Mouse (Mus musculus): ENCODE measurements at regions not wholly inside any gene's neighbourhood (a gene's known extent, or its start where the extent isn't known, plus 50 kb on each side); places are given as distances from the start of the nearest gene placed in this dataset.
"Not testable (repeated sequence)": the region's sequence is repeated elsewhere in the genome, so short reads cannot be mapped to it uniquely, and the experiment has no call there.

DNA sequence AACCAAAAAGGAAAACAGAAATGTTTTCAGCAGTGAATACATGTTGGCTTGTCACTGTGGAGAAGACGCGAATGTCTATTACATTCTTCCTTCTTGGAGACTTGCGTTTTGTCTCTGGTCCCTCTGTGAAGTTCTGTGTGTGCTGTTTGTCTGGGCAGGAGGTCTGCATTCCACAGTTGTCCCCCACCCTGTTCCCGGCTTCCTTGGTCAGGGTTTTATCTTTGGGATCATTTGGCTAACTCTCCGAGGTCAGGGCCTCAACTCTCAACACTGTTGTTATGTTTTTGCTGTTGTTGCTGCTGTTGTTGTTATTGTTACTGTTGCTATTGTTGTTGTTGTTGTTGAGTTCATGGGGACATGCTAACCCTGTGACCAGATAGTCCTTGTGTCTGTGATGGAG is 121.2 kb upstream of the Mrps10 start:
- Histone ChIP-seq H3K9ac (ENCODE audit: low read length) (no peak overlapping the region), H3K4me2 (ENCODE audit: low read depth, low read length) (no peak overlapping the region), H3K36me3 (ENCODE audit: control insufficient read depth, insufficient read depth, low read length) (no peaks in the 10 kb centered on the region), H3K4me3 (replicated peaks; ENCODE audit: low read length) (no peak overlapping the region), H3K27me3 (ENCODE audit: control insufficient read depth, insufficient read depth, low read length) (no peaks in the 10 kb centered on the region), H3K27ac (ENCODE audit: low read length) (no peak overlapping the region), H3K9me3 (replicated peaks; ENCODE audit: control insufficient read depth, low read length) (no peaks in the 10 kb centered on the region), H3K4me1 (ENCODE audit: control insufficient read depth, insufficient read depth, low read length) (no peaks in the 10 kb centered on the region; the same call in 1 of the 2 replicates)
- no peak for ATAC-seq (ENCODE audit: insufficient read depth, low FRiP score)
- WGBS, result 73% methylated on average over 5 of the region's 5 CpGs

DNA sequence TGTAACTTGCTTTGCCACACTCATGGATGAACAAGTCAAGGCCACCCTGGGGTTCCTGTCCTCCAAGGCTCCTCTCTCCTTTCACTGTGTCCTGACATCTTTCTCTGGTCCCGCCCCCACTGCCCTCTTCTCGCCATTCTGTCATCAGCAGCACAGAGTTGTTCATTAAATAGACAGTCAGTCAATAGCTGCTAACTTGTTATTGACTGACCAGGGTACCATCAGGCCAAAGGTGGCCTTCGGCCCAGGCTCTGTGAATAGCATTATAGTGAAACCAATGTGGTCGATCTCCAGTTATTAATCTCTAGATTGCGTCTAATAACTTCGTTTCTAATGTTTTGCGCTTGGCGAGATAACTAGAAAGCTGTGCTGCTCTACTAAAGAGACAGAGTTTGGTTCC is 122.1 kb upstream of the Mrps10 start:
- no peaks in the 10 kb centered on the region for H3K9me3 ChIP-seq (replicated peaks; ENCODE audit: control insufficient read depth, low read length)
- H3K4me1 ChIP-seq (ENCODE audit: control insufficient read depth, insufficient read depth, low read length), result no peaks in the 10 kb centered on the region; the same call in 1 of the 2 replicates
- no peaks in the 10 kb centered on the region for H3K36me3 ChIP-seq (ENCODE audit: control insufficient read depth, insufficient read depth, low read length)
- no peak overlapping the region for H3K4me3 ChIP-seq (replicated peaks; ENCODE audit: low read length)
- H3K27me3 ChIP-seq (ENCODE audit: control insufficient read depth, insufficient read depth, low read length), result no peaks in the 10 kb centered on the region
- H3K27ac ChIP-seq (ENCODE audit: low read length), result no peak overlapping the region
- no peak overlapping the region for H3K9ac ChIP-seq (ENCODE audit: low read length)
- H3K4me2 ChIP-seq (ENCODE audit: low read depth, low read length), result no peak overlapping the region
- 86% methylated on average over 8 of the region's 8 CpGs for WGBS
- no peak for ATAC-seq (ENCODE audit: insufficient read depth, low FRiP score)

- no peaks in the 10 kb centered on the region for H3K27me3 ChIP-seq (ENCODE audit: control insufficient read depth, insufficient read depth, low read length)
- no peak overlapping the region for H3K9ac ChIP-seq (ENCODE audit: low read length)
- WGBS, result 90% methylated on average over 9 of the region's 9 CpGs
- no peak overlapping the region for H3K4me2 ChIP-seq (ENCODE audit: low read depth, low read length)
- no peak overlapping the region for H3K4me3 ChIP-seq (replicated peaks; ENCODE audit: low read length)
- H3K9me3 ChIP-seq (replicated peaks; ENCODE audit: control insufficient read depth, low read length), result no peaks in the 10 kb centered on the region
- no peaks in the 10 kb centered on the region; the same call in 1 of the 2 replicates for H3K4me1 ChIP-seq (ENCODE audit: control insufficient read depth, insufficient read depth, low read length)
- H3K27ac ChIP-seq (ENCODE audit: low read length), result no peak overlapping the region
- ATAC-seq (ENCODE audit: insufficient read depth, low FRiP score), result no peak
- H3K36me3 ChIP-seq (ENCODE audit: control insufficient read depth, insufficient read depth, low read length), result no peaks in the 10 kb centered on the region
These were observed 123.1 kb upstream of the Mrps10 start for GRCm38 (mm10) chr17:47245635-47246034.

GRCm38 (mm10) chr17:47239086-47239485 is 129.6 kb upstream of the Mrps10 start:
- Histone ChIP-seq H3K4me3 (replicated peaks; ENCODE audit: low read length) (no peak overlapping the region), H3K36me3 (ENCODE audit: control insufficient read depth, insufficient read depth, low read length) (peaks cover 10% of the 10 kb centered on the region), H3K27me3 (ENCODE audit: control insufficient read depth, insufficient read depth, low read length) (no peaks in the 10 kb centered on the region), H3K9me3 (replicated peaks; ENCODE audit: control insufficient read depth, low read length) (0 out of 2 replicates have a peak, but pooled peaks cover 3% of the 10 kb centered on the region), H3K9ac (ENCODE audit: low read length) (no peak overlapping the region), H3K27ac (ENCODE audit: low read length) (no peak overlapping the region), H3K4me2 (ENCODE audit: low read depth, low read length) (no peak overlapping the region), H3K4me1 (ENCODE audit: control insufficient read depth, insufficient read depth, low read length) (no peaks in the 10 kb centered on the region)
- ATAC-seq (ENCODE audit: insufficient read depth, low FRiP score), result no peak
- 80% methylated on average over 4 of the region's 4 CpGs for WGBS

GRCm38 (mm10) chr17:47237881-47238280 is 130.8 kb upstream of the Mrps10 start:
- not testable (repeated sequence) for H3K9me3 ChIP-seq (replicated peaks; ENCODE audit: control insufficient read depth, low read length); H3K9ac ChIP-seq (ENCODE audit: low read length); H3K27me3 ChIP-seq (ENCODE audit: control insufficient read depth, insufficient read depth, low read length); H3K4me2 ChIP-seq (ENCODE audit: low read depth, low read length); H3K27ac ChIP-seq (ENCODE audit: low read length); H3K4me3 ChIP-seq (replicated peaks; ENCODE audit: low read length); ATAC-seq (ENCODE audit: insufficient read depth, low FRiP score); H3K4me1 ChIP-seq (ENCODE audit: control insufficient read depth, insufficient read depth, low read length)
- 94% methylated on average over 3 of the region's 3 CpGs for WGBS
- H3K36me3 ChIP-seq (ENCODE audit: control insufficient read depth, insufficient read depth, low read length), result peaks cover 10% of the 10 kb centered on the region

- Histone ChIP-seq H3K27me3 (ENCODE audit: control insufficient read depth, insufficient read depth, low read length) (no peaks in the 10 kb centered on the region), H3K4me2 (ENCODE audit: low read depth, low read length) (no peak overlapping the region), H3K27ac (ENCODE audit: low read length) (no peak overlapping the region), H3K9me3 (replicated peaks; ENCODE audit: control insufficient read depth, low read length) (peaks cover 3% of the 10 kb centered on the region; the same call in 1 of the 2 replicates), H3K4me3 (replicated peaks; ENCODE audit: low read length) (no peak overlapping the region), H3K36me3 (ENCODE audit: control insufficient read depth, insufficient read depth, low read length) (peaks cover 27% of the 10 kb centered on the region), H3K4me1 (ENCODE audit: control insufficient read depth, insufficient read depth, low read length) (no peaks in the 10 kb centered on the region), H3K9ac (ENCODE audit: low read length) (no peak overlapping the region)
- WGBS, result 87% methylated on average over 11 of the region's 11 CpGs
- ATAC-seq (ENCODE audit: insufficient read depth, low FRiP score), result no peak
These were observed 134.3 kb upstream of the Mrps10 start for GRCm38 (mm10) chr17:47234343-47234742.

DNA sequence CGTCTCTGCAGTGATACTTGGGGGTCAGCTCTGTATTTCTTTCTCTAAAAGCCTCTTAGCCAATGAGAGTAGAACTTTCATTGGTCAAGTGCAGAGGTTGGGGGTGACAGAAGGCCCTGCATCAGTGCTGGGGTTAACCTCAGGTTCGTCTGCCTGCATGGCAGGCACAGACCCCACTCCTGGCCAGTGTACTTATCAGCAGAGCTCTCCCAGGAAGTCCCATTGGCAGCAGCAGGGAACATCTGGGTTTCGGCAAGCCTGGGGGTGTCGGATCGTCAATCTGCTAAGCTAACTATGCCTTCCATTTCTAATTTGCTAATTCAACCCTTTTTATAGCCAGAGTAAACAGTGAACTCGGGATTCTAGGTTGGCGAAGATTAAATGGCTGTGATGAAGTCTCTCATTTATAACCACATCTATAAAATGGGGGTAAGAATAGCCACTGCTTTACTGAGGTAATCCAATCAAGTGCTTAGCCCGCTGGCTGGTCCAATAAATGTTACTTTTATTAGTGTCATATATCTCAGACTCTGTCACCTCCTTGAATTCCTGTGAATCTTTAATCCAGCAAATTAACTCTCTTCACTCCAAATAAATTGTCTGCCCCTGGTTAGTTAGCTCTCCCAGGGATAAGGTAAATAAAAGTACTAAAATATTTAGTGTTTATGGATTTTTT is 135.5 kb upstream of the Mrps10 start:
- 63% methylated on average over 8 of the region's 8 CpGs for WGBS
- no peak overlapping the region for H3K9ac ChIP-seq (ENCODE audit: low read length)
- no peak overlapping the region for H3K4me2 ChIP-seq (ENCODE audit: low read depth, low read length)
- H3K4me3 ChIP-seq (replicated peaks; ENCODE audit: low read length), result no peak overlapping the region
- H3K4me1 ChIP-seq (ENCODE audit: control insufficient read depth, insufficient read depth, low read length), result no peaks in the 10 kb centered on the region
- H3K27ac ChIP-seq (ENCODE audit: low read length), result no peak overlapping the region
- no peak for ATAC-seq (ENCODE audit: insufficient read depth, low FRiP score)
- peaks cover 8% of the 10 kb centered on the region; the same call in 1 of the 2 replicates for H3K9me3 ChIP-seq (replicated peaks; ENCODE audit: control insufficient read depth, low read length)
- peaks cover 27% of the 10 kb centered on the region for H3K36me3 ChIP-seq (ENCODE audit: control insufficient read depth, insufficient read depth, low read length)
- H3K27me3 ChIP-seq (ENCODE audit: control insufficient read depth, insufficient read depth, low read length), result no peaks in the 10 kb centered on the region

GRCm38 (mm10) chr17:47230715-47231114 is 138.0 kb upstream of the Mrps10 start:
- peaks cover 17% of the 10 kb centered on the region for H3K36me3 ChIP-seq (ENCODE audit: control insufficient read depth, insufficient read depth, low read length)
- 94% methylated on average over 10 of the region's 10 CpGs for WGBS
- H3K4me3 ChIP-seq (replicated peaks; ENCODE audit: low read length), result no peak overlapping the region
- H3K4me1 ChIP-seq (ENCODE audit: control insufficient read depth, insufficient read depth, low read length), result peaks cover under 1% of the 10 kb centered on the region; the same call in 1 of the 2 replicates
- no peak for ATAC-seq (ENCODE audit: insufficient read depth, low FRiP score)
- no peak overlapping the region for H3K9ac ChIP-seq (ENCODE audit: low read length)
- H3K27me3 ChIP-seq (ENCODE audit: control insufficient read depth, insufficient read depth, low read length), result no peaks in the 10 kb centered on the region
- peaks cover 5% of the 10 kb centered on the region; the same call in 1 of the 2 replicates for H3K9me3 ChIP-seq (replicated peaks; ENCODE audit: control insufficient read depth, low read length)
- no peak overlapping the region for H3K27ac ChIP-seq (ENCODE audit: low read length)
- H3K4me2 ChIP-seq (ENCODE audit: low read depth, low read length), result no peak overlapping the region

GRCm38 (mm10) chr17:47226391-47226790 is 142.3 kb upstream of the Mrps10 start:
- no peak overlapping the region for H3K27ac ChIP-seq (ENCODE audit: low read length)
- 72% methylated on average over 11 of the region's 11 CpGs for WGBS
- H3K27me3 ChIP-seq (ENCODE audit: control insufficient read depth, insufficient read depth, low read length), result no peaks in the 10 kb centered on the region

More at GRCm38 (mm10) chr17:47226391-47226790, 142.3 kb upstream of the Mrps10 start:
- H3K9ac ChIP-seq (ENCODE audit: low read length), result no peak overlapping the region
- H3K36me3 ChIP-seq (ENCODE audit: control insufficient read depth, insufficient read depth, low read length), result peaks cover 15% of the 10 kb centered on the region
- peaks cover 5% of the 10 kb centered on the region; the same call in 1 of the 2 replicates for H3K9me3 ChIP-seq (replicated peaks; ENCODE audit: control insufficient read depth, low read length)
- peaks cover 9% of the 10 kb centered on the region for H3K4me1 ChIP-seq (ENCODE audit: control insufficient read depth, insufficient read depth, low read length)
- no peak for ATAC-seq (ENCODE audit: insufficient read depth, low FRiP score)
- H3K4me3 ChIP-seq (replicated peaks; ENCODE audit: low read length), result no peak overlapping the region
- H3K4me2 ChIP-seq (ENCODE audit: low read depth, low read length), result no peak overlapping the region

All from stomach, embryonic 16.5 days (tissue).